In genomic region chr8:105605491-105606188, GRCm38 (mm10) we compare ENCODE assay signal across 8 mouse cellular contexts. TPM values are rescaled to one million over a fixed set of nuclear protein-coding genes. Genes with fewer than 3 reads are reported as not detected.
DNase-seq lines count a peak whose midpoint lies in the region; ATAC-seq and TF ChIP-seq lines count a peak whose summit lies in the region.

No protein-coding gene starts in this region.

- H3K36me3 ChIP-seq in heart, embryonic 11.5 days (ENCODE audit: control insufficient read depth, insufficient read depth, low read length): no peaks in the 10 kb centered on the region
- H3K36me3 ChIP-seq in kidney, embryonic 16.5 days (ENCODE audit: insufficient read depth, low read length): no peaks in the 10 kb centered on the region
- no peaks in the 10 kb centered on the region for H3K36me3 ChIP-seq in spleen, adult 2 months (ENCODE audit: control insufficient read depth, insufficient read depth, low read length)

- WGBS in heart, embryonic 11.5 days (ENCODE audit: insufficient replicate concordance): under 1% methylated on average over 32 of the region's 39 CpGs
- WGBS in kidney, embryonic 16.5 days: 1% methylated on average over 28 of the region's 39 CpGs
- under 1% methylated on average over 39 of the region's 39 CpGs for WGBS in spleen, adult 2 months

- peak; percentile 68 for DNase-seq in CD4-positive, CD25-positive, alpha-beta regulatory T cell, adult 2 months (ENCODE audit: low read depth, low spot score)
- DNase-seq in Muller cell, postnatal 12 days (ENCODE audit: inconsistent ontology term): peak; percentile 61
- DNase-seq in lung, postnatal 36 days: peak; percentile 39
- peak in 1 of 2 experiments; percentile 43 for DNase-seq in spleen, adult 2 months (ENCODE audit: low read depth in 1 of 2, low spot score in 2 of 2)
- DNase-seq in left cerebral cortex, postnatal 4 days: no peak

- no peak for TF ChIP-seq POLR2A in cortical plate, adult 2 months (IDR thresholded peaks at IDR 0.05; ENCODE audit: extremely low read depth, insufficient read depth, low read length)
- TF ChIP-seq POLR2A in spleen, adult 2 months (IDR thresholded peaks at IDR 0.05; ENCODE audit: low read depth, low read length): no peak

- peak overlapping the region; percentile 70 for H3K4me3 ChIP-seq in cortical plate, adult 2 months (ENCODE audit: insufficient read depth, low read length)
- peak overlapping the region; percentile 67 for H3K4me3 ChIP-seq in heart, embryonic 11.5 days (ENCODE audit: low read depth, low read length)
- peak overlapping the region; percentile 58 for H3K4me3 ChIP-seq in kidney, embryonic 16.5 days (ENCODE audit: low read length)
- peak overlapping the region; percentile 76 for H3K4me3 ChIP-seq in spleen, adult 2 months (ENCODE audit: extremely low read depth, insufficient read depth, insufficient read length)

- no peaks in the 10 kb centered on the region for H3K27me3 ChIP-seq in heart, embryonic 11.5 days (ENCODE audit: control insufficient read depth, insufficient read depth, low read length)
- no peaks in the 10 kb centered on the region for H3K27me3 ChIP-seq in kidney, embryonic 16.5 days (ENCODE audit: insufficient read depth, low read length)
- no peaks in the 10 kb centered on the region for H3K27me3 ChIP-seq in spleen, adult 2 months (ENCODE audit: control insufficient read depth, insufficient read depth, low read length)

- no peaks in the 10 kb centered on the region for H3K9me3 ChIP-seq in heart, embryonic 11.5 days (replicated peaks; ENCODE audit: control insufficient read depth, low read length)
- no peaks in the 10 kb centered on the region for H3K9me3 ChIP-seq in kidney, embryonic 16.5 days (ENCODE audit: low read length)

- TF ChIP-seq CTCF in cortical plate, adult 2 months (IDR thresholded peaks at IDR 0.05; ENCODE audit: extremely low read depth, insufficient read depth, low read length): no peak
- no peak for TF ChIP-seq CTCF in spleen, adult 2 months (IDR thresholded peaks at IDR 0.05; ENCODE audit: extremely low read depth, insufficient read depth, insufficient read length, insufficient replicate concordance)

- no peak; the same call in none of the 2 replicates for ATAC-seq in heart, embryonic 11.5 days (replicated peaks; ENCODE audit: insufficient number of reproducible peaks, low FRiP score, low TSS enrichment)
- peak; percentile 16; the same call in 1 of the 2 replicates for ATAC-seq in kidney, embryonic 16.5 days (ENCODE audit: low FRiP score, low TSS enrichment)

- H3K9ac ChIP-seq in heart, embryonic 11.5 days (ENCODE audit: low read depth, low read length): peak overlapping the region; percentile 84
- H3K9ac ChIP-seq in kidney, embryonic 16.5 days (replicated peaks; ENCODE audit: low read length): peak overlapping the region; percentile 74

- peaks cover 10% of the 10 kb centered on the region for H3K4me1 ChIP-seq in cortical plate, adult 2 months (ENCODE audit: control insufficient read depth, insufficient read depth, low read length)
- peaks cover 22% of the 10 kb centered on the region for H3K4me1 ChIP-seq in heart, embryonic 11.5 days (ENCODE audit: control insufficient read depth, insufficient read depth, low read length)
- peaks cover 38% of the 10 kb centered on the region for H3K4me1 ChIP-seq in kidney, embryonic 16.5 days (ENCODE audit: insufficient read depth, low read length)
- H3K4me1 ChIP-seq in spleen, adult 2 months (ENCODE audit: control insufficient read depth, insufficient read depth, insufficient read length): peaks cover 26% of the 10 kb centered on the region

- H3K4me2 ChIP-seq in heart, embryonic 11.5 days: peak overlapping the region; percentile 81
- H3K4me2 ChIP-seq in kidney, embryonic 16.5 days (replicated peaks; ENCODE audit: low read depth, low read length): peak overlapping the region; percentile 78

- intact Hi-C loops in left cerebral cortex, postnatal 4 days (cut with DNase I): loop anchor here (5.0 kb wide), 1 partner anchor 38 kb away; the partner anchor contains the start of gene Atp6v0d1

- peak overlapping the region; percentile 81 for H3K27ac ChIP-seq in cortical plate, adult 2 months (ENCODE audit: insufficient read depth, low read length)
- H3K27ac ChIP-seq in heart, embryonic 11.5 days (ENCODE audit: low read depth, low read length): peak overlapping the region; percentile 94
- H3K27ac ChIP-seq in kidney, embryonic 16.5 days (ENCODE audit: low read length): peak overlapping the region; percentile 91
- peak overlapping the region; percentile 82 for H3K27ac ChIP-seq in spleen, adult 2 months (ENCODE audit: insufficient read depth, low read length)

RNA-seq across cellular contexts. Expression of gene Ripor1, which starts 0.6 kb away (rescaled TPM):
- 47.3 and 49.1 TPM in 2 replicates for polyA plus RNA-seq in cortical plate, adult 2 months (2012; rRNA removed)
- polyA plus RNA-seq in heart, embryonic 11.5 days (2014; fragmentation: Nextera tagmentation; extraction: Ambion mirVana): 23.6 and 27.9 TPM in 2 replicates
- polyA plus RNA-seq in kidney, embryonic 16.5 days (2015; fragmentation: Nextera tagmentation; extraction: Ambion mirVana): 44.5 and 46.3 TPM in 2 replicates
- 25.6 and 26.5 TPM in 2 replicates for polyA plus RNA-seq in spleen, adult 2 months (2012; rRNA removed)
- total RNA-seq in left cerebral cortex, postnatal 4 days (2021): 10 to 100 TPM; 70.0 to 70.6 TPM

RNA-seq across cellular contexts. Expression of gene Ctcf, which starts 30.7 kb away (rescaled TPM):
- polyA plus RNA-seq in cortical plate, adult 2 months (2012; rRNA removed): 30.3 and 30.8 TPM in 2 replicates
- 53.9 and 66.3 TPM in 2 replicates for polyA plus RNA-seq in heart, embryonic 11.5 days (2014; fragmentation: Nextera tagmentation; extraction: Ambion mirVana)
- 117 and 134 TPM in 2 replicates for polyA plus RNA-seq in kidney, embryonic 16.5 days (2015; fragmentation: Nextera tagmentation; extraction: Ambion mirVana)
- polyA plus RNA-seq in spleen, adult 2 months (2012; rRNA removed): 22.1 and 24.5 TPM in 2 replicates
- total RNA-seq in left cerebral cortex, postnatal 4 days (2021): 10 to 100 TPM; 80.8 to 82.2 TPM

RNA-seq across cellular contexts. Expression of gene Agrp, which starts 31.6 kb away (rescaled TPM):
- polyA plus RNA-seq in cortical plate, adult 2 months (2012; rRNA removed): 0.15 and 0.17 TPM in 2 replicates
- 0.50 and 0.84 TPM in 2 replicates for polyA plus RNA-seq in heart, embryonic 11.5 days (2014; fragmentation: Nextera tagmentation; extraction: Ambion mirVana)
- 0.84 and 1.2 TPM in 2 replicates for polyA plus RNA-seq in kidney, embryonic 16.5 days (2015; fragmentation: Nextera tagmentation; extraction: Ambion mirVana)
- polyA plus RNA-seq in spleen, adult 2 months (2012; rRNA removed): 0.14 TPM in 1 of 2 replicates, not detected in the other
- total RNA-seq in left cerebral cortex, postnatal 4 days (2021): not detected

RNA-seq across cellular contexts. Expression of gene Atp6v0d1, which starts 39.8 kb away (rescaled TPM):
- 359 and 361 TPM in 2 replicates for polyA plus RNA-seq in cortical plate, adult 2 months (2012; rRNA removed)
- polyA plus RNA-seq in heart, embryonic 11.5 days (2014; fragmentation: Nextera tagmentation; extraction: Ambion mirVana): 80.7 and 86.3 TPM in 2 replicates
- 106 and 111 TPM in 2 replicates for polyA plus RNA-seq in kidney, embryonic 16.5 days (2015; fragmentation: Nextera tagmentation; extraction: Ambion mirVana)
- polyA plus RNA-seq in spleen, adult 2 months (2012; rRNA removed): 68.3 and 72.0 TPM in 2 replicates
- total RNA-seq in left cerebral cortex, postnatal 4 days (2021): 100 to 1,000 TPM; 255 to 260 TPM
